Mouse (Mus musculus): ENCODE measurements around the gene Spats2.

Spats2 gene

GRCm38 (mm10) chr15:99255241-99255749, 129.6 kb downstream of the Spats2 start:
- in situ Hi-C loops (cut with MseI, MboI): no loop called here

- in situ Hi-C loops (cut with MseI, MboI): no loop called here
Observed at GRCm38 (mm10) chr15:99259167-99259729, 133.5 kb downstream of the Spats2 start.

- in situ Hi-C loops (cut with MseI, MboI): no loop called here
Observed at GRCm38 (mm10) chr15:99259730-99260252, 134.1 kb downstream of the Spats2 start.

- in situ Hi-C loops (cut with MseI, MboI): no loop called here
Observed at GRCm38 (mm10) chr15:99262702-99263101, 137.0 kb downstream of the Spats2 start.

Measured in mouse trophoblast stem cell (cell line).